Mouse (Mus musculus): ENCODE results near the gene Lsm7. TPM values are rescaled to one million over a fixed set of nuclear protein-coding genes. Genes with fewer than 3 reads are reported as not detected.
A peak's percentile ranks its signal among the peaks of the same experiment; 100 is the strongest.

Lsm7 gene
- polyA plus RNA-seq, 1 experiment from 2014 or later = 303 TPM

- no peaks in the 10 kb centered on the region for H3K27me3 ChIP-seq (replicated peaks; ENCODE audit: control insufficient read depth, insufficient read depth, low read length)
- peak within 1 kb of the TSS; percentile 94 for H3K9ac ChIP-seq (ENCODE audit: low read depth, low read length)
- ATAC-seq (ENCODE audit: low read depth) (peak; percentile 98), DNase-seq (ENCODE audit: low spot score) (peak; percentile 100)
- peaks cover 23% of the 10 kb centered on the region for H3K36me3 ChIP-seq (ENCODE audit: control insufficient read depth, insufficient read depth, low read length)
- no peaks in the 10 kb centered on the region for H3K9me3 ChIP-seq (ENCODE audit: control insufficient read depth, low read length)
- peak within 1 kb of the TSS; percentile 81 for H3K4me3 ChIP-seq (ENCODE audit: low read depth, low read length)
- H3K4me2 ChIP-seq (ENCODE audit: low read depth, low read length) = peak within 1 kb of the TSS; percentile 86
- H3K27ac ChIP-seq (replicated peaks; ENCODE audit: low read depth, low read length) = peak within 1 kb of the TSS; percentile 91
- WGBS = under 1% methylated on average over 70 of the region's 82 CpGs
- H3K4me1 ChIP-seq (ENCODE audit: control insufficient read depth, insufficient read depth, low read length) = peaks cover 7% of the 10 kb centered on the region; the same call in 1 of the 2 replicates
Observed at GRCm38 (mm10) chr10:80826151-80827062, 28.6 kb downstream of the Lsm7 start, which contains the start of gene Oaz1. Gene Oaz1, plus strand, starts transcription at chr10:80826656.

- H3K9ac ChIP-seq (ENCODE audit: low read depth, low read length) = no peak overlapping the region
- DNase-seq (ENCODE audit: low spot score) = no peak
- peaks cover 7% of the 10 kb centered on the region; the same call in 1 of the 2 replicates for H3K4me1 ChIP-seq (ENCODE audit: control insufficient read depth, insufficient read depth, low read length)
- H3K27me3 ChIP-seq (replicated peaks; ENCODE audit: control insufficient read depth, insufficient read depth, low read length) = no peaks in the 10 kb centered on the region
- H3K4me2 ChIP-seq (ENCODE audit: low read depth, low read length) = no peak overlapping the region
- 66% methylated on average over 2 of the region's 2 CpGs for WGBS
- H3K4me3 ChIP-seq (ENCODE audit: low read depth, low read length) = no peak overlapping the region
- peaks cover 14% of the 10 kb centered on the region for H3K36me3 ChIP-seq (ENCODE audit: control insufficient read depth, insufficient read depth, low read length)
- H3K27ac ChIP-seq (replicated peaks; ENCODE audit: low read depth, low read length) = no peak overlapping the region
- ATAC-seq (ENCODE audit: low read depth) = no peak
- no peaks in the 10 kb centered on the region for H3K9me3 ChIP-seq (ENCODE audit: control insufficient read depth, low read length)
Observed at GRCm38 (mm10) chr10:80824827-80825226, 30.2 kb downstream of the Lsm7 start.

- Histone ChIP-seq H3K4me1 (ENCODE audit: control insufficient read depth, insufficient read depth, low read length) (peaks cover 7% of the 10 kb centered on the region; the same call in 1 of the 2 replicates), H3K36me3 (ENCODE audit: control insufficient read depth, insufficient read depth, low read length) (peaks cover 6% of the 10 kb centered on the region), H3K9me3 (ENCODE audit: control insufficient read depth, low read length) (no peaks in the 10 kb centered on the region), H3K4me2 (ENCODE audit: low read depth, low read length) (no peak overlapping the region), H3K9ac (ENCODE audit: low read depth, low read length) (0 out of 2 replicates have a peak overlapping the region, but pooled peaks have one; percentile 2), H3K4me3 (ENCODE audit: low read depth, low read length) (no peak overlapping the region), H3K27me3 (replicated peaks; ENCODE audit: control insufficient read depth, insufficient read depth, low read length) (no peaks in the 10 kb centered on the region), H3K27ac (replicated peaks; ENCODE audit: low read depth, low read length) (no peak overlapping the region)
- 60% methylated on average over 8 of the region's 8 CpGs for WGBS
- DNase-seq (ENCODE audit: low spot score) (no peak), ATAC-seq (ENCODE audit: low read depth) (no peak)
Observed at GRCm38 (mm10) chr10:80823847-80824643, 31.0 kb downstream of the Lsm7 start.

- Histone ChIP-seq H3K9me3 (ENCODE audit: control insufficient read depth, low read length) (no peaks in the 10 kb centered on the region), H3K27me3 (replicated peaks; ENCODE audit: control insufficient read depth, insufficient read depth, low read length) (no peaks in the 10 kb centered on the region), H3K4me2 (ENCODE audit: low read depth, low read length) (no peak overlapping the region), H3K9ac (ENCODE audit: low read depth, low read length) (no peak overlapping the region), H3K4me3 (ENCODE audit: low read depth, low read length) (no peak overlapping the region), H3K4me1 (ENCODE audit: control insufficient read depth, insufficient read depth, low read length) (peaks cover 7% of the 10 kb centered on the region; the same call in 1 of the 2 replicates), H3K27ac (replicated peaks; ENCODE audit: low read depth, low read length) (no peak overlapping the region), H3K36me3 (ENCODE audit: control insufficient read depth, insufficient read depth, low read length) (peaks cover under 1% of the 10 kb centered on the region; the same call in 1 of the 2 replicates)
- 85% methylated on average over 1 of the region's 1 CpGs for WGBS
- DNase-seq (ENCODE audit: low spot score) = no peak
- ATAC-seq (ENCODE audit: low read depth) = no peak
Observed at GRCm38 (mm10) chr10:80823316-80823715, 31.7 kb downstream of the Lsm7 start.

- no peaks in the 10 kb centered on the region for H3K36me3 ChIP-seq (ENCODE audit: control insufficient read depth, insufficient read depth, low read length)
- no peak overlapping the region for H3K9ac ChIP-seq (ENCODE audit: low read depth, low read length)
- no peaks in the 10 kb centered on the region for H3K27me3 ChIP-seq (replicated peaks; ENCODE audit: control insufficient read depth, insufficient read depth, low read length)
- no peak overlapping the region for H3K4me2 ChIP-seq (ENCODE audit: low read depth, low read length)
- no peak overlapping the region for H3K4me3 ChIP-seq (ENCODE audit: low read depth, low read length)
- no peaks in the 10 kb centered on the region for H3K9me3 ChIP-seq (ENCODE audit: control insufficient read depth, low read length)
- ATAC-seq (ENCODE audit: low read depth) = no peak
- H3K27ac ChIP-seq (replicated peaks; ENCODE audit: low read depth, low read length) = no peak overlapping the region
- H3K4me1 ChIP-seq (ENCODE audit: control insufficient read depth, insufficient read depth, low read length) = 0 out of 2 replicates have a peak, but pooled peaks cover under 1% of the 10 kb centered on the region
- DNase-seq (ENCODE audit: low spot score) = no peak
- 84% methylated on average over 5 of the region's 5 CpGs for WGBS
Observed at GRCm38 (mm10) chr10:80822528-80822927, 32.5 kb downstream of the Lsm7 start.

- ATAC-seq (ENCODE audit: low read depth) (no peak), DNase-seq (ENCODE audit: low spot score) (no peak)
- 47% methylated on average over 2 of the region's 2 CpGs for WGBS
- no peak overlapping the region for H3K27ac ChIP-seq (replicated peaks; ENCODE audit: low read depth, low read length)
- no peaks in the 10 kb centered on the region for H3K36me3 ChIP-seq (ENCODE audit: control insufficient read depth, insufficient read depth, low read length)
- no peaks in the 10 kb centered on the region for H3K27me3 ChIP-seq (replicated peaks; ENCODE audit: control insufficient read depth, insufficient read depth, low read length)
- no peaks in the 10 kb centered on the region for H3K4me1 ChIP-seq (ENCODE audit: control insufficient read depth, insufficient read depth, low read length)
- H3K4me3 ChIP-seq (ENCODE audit: low read depth, low read length) = no peak overlapping the region
- H3K9me3 ChIP-seq (ENCODE audit: control insufficient read depth, low read length) = no peaks in the 10 kb centered on the region
- H3K4me2 ChIP-seq (ENCODE audit: low read depth, low read length) = no peak overlapping the region
- no peak overlapping the region for H3K9ac ChIP-seq (ENCODE audit: low read depth, low read length)
Observed at GRCm38 (mm10) chr10:80821991-80822390, 33.0 kb downstream of the Lsm7 start.

GRCm38 (mm10) chr10:80819406-80819805 lies 35.6 kb downstream of the Lsm7 start:
- Histone ChIP-seq H3K27me3 (replicated peaks; ENCODE audit: control insufficient read depth, insufficient read depth, low read length) (no peaks in the 10 kb centered on the region), H3K9me3 (ENCODE audit: control insufficient read depth, low read length) (no peaks in the 10 kb centered on the region), H3K9ac (ENCODE audit: low read depth, low read length) (no peak overlapping the region), H3K36me3 (ENCODE audit: control insufficient read depth, insufficient read depth, low read length) (no peaks in the 10 kb centered on the region), H3K27ac (replicated peaks; ENCODE audit: low read depth, low read length) (no peak overlapping the region), H3K4me1 (ENCODE audit: control insufficient read depth, insufficient read depth, low read length) (no peaks in the 10 kb centered on the region), H3K4me3 (ENCODE audit: low read depth, low read length) (no peak overlapping the region), H3K4me2 (ENCODE audit: low read depth, low read length) (no peak overlapping the region)
- no peak for ATAC-seq (ENCODE audit: low read depth)
- DNase-seq (ENCODE audit: low spot score) = no peak
- 36% methylated on average over 3 of the region's 3 CpGs for WGBS

GRCm38 (mm10) chr10:80818599-80819281 lies 36.3 kb downstream of the Lsm7 start:
- Histone ChIP-seq H3K27ac (replicated peaks; ENCODE audit: low read depth, low read length) (no peak overlapping the region), H3K9ac (ENCODE audit: low read depth, low read length) (0 out of 2 replicates have a peak overlapping the region, but pooled peaks have one; percentile 19), H3K9me3 (ENCODE audit: control insufficient read depth, low read length) (no peaks in the 10 kb centered on the region), H3K4me2 (ENCODE audit: low read depth, low read length) (no peak overlapping the region), H3K27me3 (replicated peaks; ENCODE audit: control insufficient read depth, insufficient read depth, low read length) (no peaks in the 10 kb centered on the region), H3K4me3 (ENCODE audit: low read depth, low read length) (no peak overlapping the region), H3K4me1 (ENCODE audit: control insufficient read depth, insufficient read depth, low read length) (no peaks in the 10 kb centered on the region), H3K36me3 (ENCODE audit: control insufficient read depth, insufficient read depth, low read length) (no peaks in the 10 kb centered on the region)
- 61% methylated on average over 6 of the region's 6 CpGs for WGBS
- no peak for ATAC-seq (ENCODE audit: low read depth)
- DNase-seq (ENCODE audit: low spot score) = no peak

All from embryonic facial prominence, embryonic 14.5 days (tissue).